Mouse (Mus musculus) Patski (cell line): Measurements from ENCODE around the gene Syt14. TPM values are rescaled to one million over a fixed set of nuclear protein-coding genes. Genes with fewer than 3 reads are reported as not detected.

Source experiments
- ATAC-seq: fragments of 100-300 bp; one replicate; pipeline ENCODE4 v1.8.0; 2021
- CTCF ChIA-PET: fragments of 350-600 bp; sonication (Branson Sonifier 250); formaldehyde crosslinking; loops from one replicate; lab custom pipeline; 2022; ENCODE audit warnings: inconsistent platforms; lab: Charles Lee
- POLR2A ChIA-PET: fragments of 350-600 bp; sonication (Branson Sonifier 250); formaldehyde crosslinking; loops from one replicate; lab custom pipeline; 2022; ENCODE audit warnings: antibody characterized with exemption, inconsistent platforms; lab: Charles Lee
- DNase-seq: peaks from one replicate; pipeline ENCODE4 v3.0.0-alpha.2; 2011; ENCODE audit warnings: low read depth, low spot score
- H3K27me3 ChIP-seq: fragments of 371-371 bp; one replicate; pipeline ENCODE4 v1.5.1; 2021
- CTCF ChIP-seq: fragments of 100-300 bp; IDR thresholded peaks from one replicate; pipeline ENCODE4 v1.5.1; 2021
- in situ Hi-C: fragments of 300-500 bp; cut with MboI; formaldehyde crosslinking; loops from 3 replicates; pipeline ENCODE4 v1.11.1; 2018; ENCODE audit warnings: low pct_unique_long_range_greater_than_20kb, mixed read lengths
- polyA plus RNA-seq: library from polyadenylated mRNA; unstranded; gene quantifications from one replicate; pipeline ENCODE4 v1.2.3, GENCODE M21; 2021

Gene Syt14
- polyA plus RNA-seq, 1 experiment from 2014 or later, result 2.7 TPM

- no peaks in the 10 kb centered on the region for H3K27me3 ChIP-seq
- ATAC-seq (no peak), DNase-seq (no peak)
- ChIA-PET POLR2A (no interaction called here), CTCF (interaction anchor here (1.0 to 1.2 kb wide), 3 partner anchors 9 to 28 kb away, joined by 3 to 4 read pairs (median 3); no protein-coding TSS in a partner anchor)
- in situ Hi-C loops, result no loop called here
- no peak for TF ChIP-seq CTCF
Measured at GRCm38 (mm10) chr1:192872841-192873240, 162.7 kb downstream of the Syt14 start.

DNA sequence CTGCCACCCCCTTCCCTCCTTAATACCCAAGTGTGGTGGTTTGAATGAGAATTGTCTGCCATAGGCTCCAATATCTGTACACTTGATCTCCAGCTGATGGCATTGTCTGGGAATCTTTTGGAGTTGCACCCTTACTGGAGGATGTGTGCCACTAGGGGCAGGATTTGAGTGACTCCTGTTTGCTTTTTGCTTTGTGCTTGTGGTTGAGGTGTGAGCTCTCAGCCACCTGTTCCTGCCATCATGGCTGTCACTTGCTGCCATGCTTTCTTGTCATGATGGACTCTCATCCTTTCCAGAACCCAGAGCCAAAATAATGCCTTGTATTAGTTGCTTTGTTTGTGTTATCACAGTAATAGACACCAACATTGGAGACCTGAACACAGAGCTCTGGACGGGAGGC, 165.8 kb downstream of the Syt14 start:
- POLR2A ChIA-PET, result no interaction called here
- CTCF ChIA-PET, result interaction anchor here (1.4 kb wide), 1 partner anchor 9 kb away, joined by 4 read pairs; no protein-coding TSS in a partner anchor
- DNase-seq (no peak), ATAC-seq (no peak)
- in situ Hi-C loops, result no loop called here
- TF ChIP-seq CTCF, result peak; percentile 37
- H3K27me3 ChIP-seq, result no peaks in the 10 kb centered on the region

DNA sequence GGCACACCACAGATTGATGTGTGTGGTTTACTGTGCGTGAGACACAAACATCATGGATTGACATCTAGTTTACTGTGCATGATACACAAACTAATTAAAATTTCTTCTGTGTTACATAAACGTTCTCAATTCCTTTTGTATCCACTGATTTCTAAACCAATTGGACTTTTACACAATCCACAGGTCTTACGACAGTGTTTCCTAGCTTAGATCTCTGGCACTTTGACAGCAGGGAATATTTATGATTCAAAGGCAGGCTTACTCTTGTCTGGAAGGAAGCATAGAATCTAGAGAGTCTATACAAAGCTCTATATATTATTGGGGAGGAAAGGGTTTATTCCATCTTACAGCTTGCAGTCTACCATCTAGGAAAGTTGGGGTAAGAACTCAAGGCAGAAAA, 171.1 kb downstream of the Syt14 start:
- in situ Hi-C loops, result no loop called here

GRCm38 (mm10) chr1:192861305-192861960, 174.1 kb downstream of the Syt14 start:
- no peak for ATAC-seq
- H3K27me3 ChIP-seq, result no peaks in the 10 kb centered on the region
- CTCF ChIA-PET, result interaction anchor here (0.8 to 1.4 kb wide), 6 partner anchors 17 to 140 kb away, joined by 3 to 4 read pairs (median 3); no protein-coding TSS in a partner anchor
- no peak for DNase-seq
- POLR2A ChIA-PET, result no interaction called here
- no peak for TF ChIP-seq CTCF
- in situ Hi-C loops, result no loop called here

More for the DNA sequence above, 171.1 kb downstream of the Syt14 start:
- POLR2A ChIA-PET, result no interaction called here
- ATAC-seq, result no peak
- no peak for TF ChIP-seq CTCF
- H3K27me3 ChIP-seq, result no peaks in the 10 kb centered on the region
- CTCF ChIA-PET, result interaction anchor here (1.3 to 1.8 kb wide), 3 partner anchors 9 to 68 kb away, joined by 3 to 6 read pairs (median 4); no protein-coding TSS in a partner anchor
- no peak for DNase-seq

- ATAC-seq (no peak), DNase-seq (no peak)
- no peaks in the 10 kb centered on the region for H3K27me3 ChIP-seq
- ChIA-PET CTCF (interaction anchor here (0.8 to 2.1 kb wide), 5 partner anchors 9 to 77 kb away, joined by 3 to 6 read pairs (median 3); no protein-coding TSS in a partner anchor), POLR2A (no interaction called here)
- TF ChIP-seq CTCF, result no peak
- in situ Hi-C loops, result no loop called here
Measured at GRCm38 (mm10) chr1:192860273-192860672, 175.3 kb downstream of the Syt14 start.

GRCm38 (mm10) chr1:192857582-192857981, 178.0 kb downstream of the Syt14 start:
- H3K27me3 ChIP-seq, result no peaks in the 10 kb centered on the region
- ChIA-PET POLR2A (interaction anchor here (0.7 kb wide), 1 partner anchor 73 kb away, joined by 3 read pairs; no protein-coding TSS in a partner anchor), CTCF (no interaction called here)
- in situ Hi-C loops, result no loop called here
- DNase-seq (no peak), ATAC-seq (no peak)
- no peak for TF ChIP-seq CTCF

GRCm38 (mm10) chr1:192856931-192857330, 178.6 kb downstream of the Syt14 start:
- in situ Hi-C loops, result no loop called here
- CTCF ChIA-PET, result no interaction called here
- TF ChIP-seq CTCF, result no peak
- DNase-seq (no peak), ATAC-seq (no peak)
- no peaks in the 10 kb centered on the region for H3K27me3 ChIP-seq
- POLR2A ChIA-PET, result interaction anchor here (0.7 kb wide), 1 partner anchor 73 kb away, joined by 3 read pairs; no protein-coding TSS in a partner anchor

- TF ChIP-seq CTCF, result no peak
- in situ Hi-C loops, result no loop called here
- no peaks in the 10 kb centered on the region for H3K27me3 ChIP-seq
- ChIA-PET CTCF (interaction anchor here (1.2 kb wide), 1 partner anchor 72 kb away, joined by 4 read pairs; no protein-coding TSS in a partner anchor), POLR2A (no interaction called here)
- DNase-seq (no peak), ATAC-seq (no peak)
Measured at GRCm38 (mm10) chr1:192856411-192856810, 179.2 kb downstream of the Syt14 start.

DNA sequence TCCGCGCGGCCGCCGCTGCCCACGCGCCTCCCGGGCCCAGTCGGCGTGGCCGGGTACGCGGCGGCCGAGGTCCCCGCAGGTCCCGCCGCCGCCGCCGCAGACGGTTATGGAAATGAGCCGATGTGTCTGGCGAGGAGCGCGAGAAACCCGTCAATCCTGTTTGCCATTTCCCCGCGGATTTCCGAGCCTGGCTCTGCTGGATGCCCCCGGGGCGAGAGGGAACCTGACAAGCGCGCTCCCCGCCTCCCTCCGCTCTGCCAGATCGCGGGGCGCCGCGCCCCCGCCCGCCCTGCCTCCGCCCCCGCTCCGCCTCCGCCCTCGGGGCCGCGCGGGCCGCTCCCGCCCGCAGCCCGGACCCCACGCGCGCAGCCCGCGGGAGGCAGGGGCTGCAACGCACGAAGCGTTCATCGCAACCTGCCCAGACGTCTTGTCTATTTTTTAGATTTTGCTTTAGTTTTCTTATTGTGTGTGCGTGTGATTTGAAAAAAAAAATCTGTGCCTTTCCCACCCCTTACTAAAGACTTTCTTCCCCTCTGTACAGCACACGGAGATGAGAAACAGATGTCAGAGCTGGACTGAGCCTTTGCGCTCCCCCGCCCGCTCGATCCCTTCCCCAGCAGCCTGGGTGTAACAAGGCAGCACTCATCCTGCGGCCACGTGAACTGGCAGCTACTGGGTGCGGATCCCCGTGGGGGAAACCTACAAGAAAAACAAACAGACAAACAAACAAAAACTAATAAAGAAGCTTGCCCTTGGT, 179.9 kb downstream of the Syt14 start, which contains the start of gene Sertad4:
Sertad4 (minus strand) TSS at position 283 of the 757 bp plus-strand sequence.
- DNase-seq (no peak), ATAC-seq (peak; percentile 60)
- POLR2A ChIA-PET, result interaction anchor here (1.2 to 1.6 kb wide), 2 partner anchors 32 to 55 kb away, joined by 3 to 5 read pairs; no protein-coding TSS in a partner anchor
- in situ Hi-C loops, result no loop called here
- no peak for TF ChIP-seq CTCF
- CTCF ChIA-PET, result interaction anchor here (1.2 kb wide), 1 partner anchor 71 kb away, joined by 4 read pairs; no protein-coding TSS in a partner anchor
- H3K27me3 ChIP-seq, result no peaks in the 10 kb centered on the region

- in situ Hi-C loops, result loop anchor here (5.0 kb wide), 1 partner anchor 63 kb away; no protein-coding TSS in a partner anchor
- no peak for DNase-seq
Measured at GRCm38 (mm10) chr1:192854819-192855271, 180.7 kb downstream of the Syt14 start.

More at GRCm38 (mm10) chr1:192854819-192855271, 180.7 kb downstream of the Syt14 start:
- TF ChIP-seq CTCF, result no peak
- ATAC-seq, result peak; percentile 88
- POLR2A ChIA-PET, result interaction anchor here (1.2 to 1.6 kb wide), 2 partner anchors 32 to 54 kb away, joined by 3 to 5 read pairs; no protein-coding TSS in a partner anchor
- no peaks in the 10 kb centered on the region for H3K27me3 ChIP-seq
- CTCF ChIA-PET, result interaction anchor here (0.8 kb wide), 1 partner anchor 67 kb away, joined by 3 read pairs; no protein-coding TSS in a partner anchor
